ENCODE assay signal across 8 mouse cellular contexts in the genomic region with DNA sequence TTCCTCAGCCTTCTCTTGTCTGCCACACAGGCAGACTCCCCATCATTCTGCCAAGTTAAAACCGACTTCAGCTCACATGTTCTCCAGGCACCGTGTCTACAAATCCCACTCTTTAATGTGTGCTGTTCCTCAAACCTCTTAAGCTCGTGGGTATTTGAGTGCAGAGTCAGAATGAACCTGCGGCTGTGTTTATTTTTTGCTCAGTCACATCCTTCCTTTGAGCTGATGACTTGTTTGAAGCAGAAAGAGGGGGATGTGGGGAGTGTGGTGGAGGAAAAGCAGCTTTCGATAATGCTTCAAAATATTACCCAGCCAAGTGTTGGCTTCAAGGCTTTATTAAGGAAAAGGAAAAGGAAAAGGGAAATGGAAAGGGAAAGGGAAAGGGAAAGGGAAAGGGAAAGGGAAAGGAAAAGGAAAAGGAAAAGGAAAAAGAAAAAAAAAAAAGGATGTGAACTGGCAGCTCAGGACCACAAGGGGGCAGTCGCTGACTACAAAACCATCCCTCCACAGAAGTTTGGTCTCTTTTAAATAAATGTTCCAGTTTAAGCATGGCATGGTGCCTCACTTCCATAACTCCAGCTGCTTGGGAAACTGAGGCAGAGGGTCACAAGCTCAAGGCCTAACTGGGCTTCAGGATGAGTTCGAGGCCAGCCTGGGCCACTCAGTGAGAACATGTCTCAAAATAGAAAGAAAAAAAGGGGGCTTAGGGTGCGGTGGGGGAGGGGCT.
DNase-seq lines count a peak whose midpoint lies in the region; ATAC-seq lines count a peak whose summit lies in the region.

No protein-coding gene starts in this region.

- no peak overlapping the region for H3K27ac ChIP-seq in forebrain, embryonic 11.5 days (ENCODE audit: low read depth, low read length)
- no peak overlapping the region for H3K27ac ChIP-seq in forebrain, embryonic 16.5 days (ENCODE audit: low read length)
- no peak overlapping the region for H3K27ac ChIP-seq in neural tube, embryonic 15.5 days (replicated peaks)
- no peak overlapping the region for H3K27ac ChIP-seq in embryonic facial prominence, embryonic 10.5 days (replicated peaks)

- no peak overlapping the region for H3K4me3 ChIP-seq in forebrain, embryonic 11.5 days (ENCODE audit: low read depth, low read length)
- H3K4me3 ChIP-seq in forebrain, embryonic 16.5 days (replicated peaks; ENCODE audit: low read length), result no peak overlapping the region
- H3K4me3 ChIP-seq in neural tube, embryonic 15.5 days (replicated peaks), result no peak overlapping the region
- no peak overlapping the region for H3K4me3 ChIP-seq in embryonic facial prominence, embryonic 10.5 days

- ATAC-seq in forebrain, embryonic 11.5 days (replicated peaks; ENCODE audit: low FRiP score), result no peak
- ATAC-seq in forebrain, embryonic 16.5 days, result no peak
- ATAC-seq in neural tube, embryonic 15.5 days (ENCODE audit: low FRiP score), result no peak
- peak; percentile 49; the same call in 1 of the 2 replicates for ATAC-seq in megakaryocyte progenitor cell, adult 5-6 weeks (replicated peaks; ENCODE audit: poor library complexity)
- no peak for ATAC-seq in cerebellum, adult (ENCODE audit: insufficient number of reproducible peaks, low FRiP score, low TSS enrichment)

- no peaks in the 10 kb centered on the region for H3K36me3 ChIP-seq in forebrain, embryonic 11.5 days (ENCODE audit: control insufficient read depth, insufficient read depth, low read length)
- no peaks in the 10 kb centered on the region for H3K36me3 ChIP-seq in forebrain, embryonic 16.5 days (ENCODE audit: control insufficient read depth, insufficient read depth)
- no peaks in the 10 kb centered on the region for H3K36me3 ChIP-seq in neural tube, embryonic 15.5 days
- H3K36me3 ChIP-seq in embryonic facial prominence, embryonic 10.5 days (replicated peaks), result no peaks in the 10 kb centered on the region

- no peak overlapping the region for H3K9ac ChIP-seq in forebrain, embryonic 11.5 days (ENCODE audit: low read length)
- H3K9ac ChIP-seq in forebrain, embryonic 16.5 days (replicated peaks; ENCODE audit: low read depth, low read length), result no peak overlapping the region
- H3K9ac ChIP-seq in neural tube, embryonic 15.5 days (replicated peaks), result no peak overlapping the region

- DNase-seq in forebrain, embryonic 11.5 days (ENCODE audit: low spot score), result peak; percentile 61
- peak; percentile 33 for DNase-seq in neural tube, embryonic 10.5 days (ENCODE audit: extremely low spot score, low spot score)
- peak; percentile 41 for DNase-seq in embryonic facial prominence, embryonic 10.5 days (ENCODE audit: low spot score)
- no peak for DNase-seq in ovary, postnatal 10 days (ENCODE audit: low spot score)

- 61% methylated on average over 8 of the region's 8 CpGs for WGBS in forebrain, embryonic 11.5 days
- 53% methylated on average over 8 of the region's 8 CpGs for whole genome bisulfite sequencing in forebrain, embryonic 16.5 days
- 54% methylated on average over 8 of the region's 8 CpGs for WGBS in neural tube, embryonic 15.5 days
- WGBS in embryonic facial prominence, embryonic 10.5 days, result 52% methylated on average over 8 of the region's 8 CpGs

- H3K4me2 ChIP-seq in forebrain, embryonic 11.5 days (ENCODE audit: low read depth, low read length, severe bottlenecking), result no peak overlapping the region
- H3K4me2 ChIP-seq in forebrain, embryonic 16.5 days (ENCODE audit: low read length), result no peak overlapping the region
- no peak overlapping the region for H3K4me2 ChIP-seq in neural tube, embryonic 15.5 days

- H3K9me3 ChIP-seq in forebrain, embryonic 11.5 days (ENCODE audit: control insufficient read depth, low read length), result no peaks in the 10 kb centered on the region
- H3K9me3 ChIP-seq in forebrain, embryonic 16.5 days (ENCODE audit: control insufficient read depth, low read length), result no peaks in the 10 kb centered on the region
- H3K9me3 ChIP-seq in neural tube, embryonic 15.5 days (replicated peaks), result no peaks in the 10 kb centered on the region
- no peaks in the 10 kb centered on the region for H3K9me3 ChIP-seq in embryonic facial prominence, embryonic 10.5 days

- H3K4me1 ChIP-seq in forebrain, embryonic 11.5 days (replicated peaks; ENCODE audit: control insufficient read depth, insufficient read depth, low read length), result no peaks in the 10 kb centered on the region
- no peaks in the 10 kb centered on the region for H3K4me1 ChIP-seq in forebrain, embryonic 16.5 days (replicated peaks; ENCODE audit: control insufficient read depth, insufficient read depth, low read length)
- H3K4me1 ChIP-seq in neural tube, embryonic 15.5 days, result no peaks in the 10 kb centered on the region
- 0 out of 2 replicates have a peak, but pooled peaks cover 2% of the 10 kb centered on the region for H3K4me1 ChIP-seq in embryonic facial prominence, embryonic 10.5 days

- H3K27me3 ChIP-seq in forebrain, embryonic 11.5 days (ENCODE audit: control insufficient read depth, insufficient read depth, low read length), result no peaks in the 10 kb centered on the region
- H3K27me3 ChIP-seq in forebrain, embryonic 16.5 days (replicated peaks; ENCODE audit: control insufficient read depth, insufficient read depth, low read length), result peaks cover 5% of the 10 kb centered on the region
- H3K27me3 ChIP-seq in neural tube, embryonic 15.5 days (replicated peaks), result peaks cover 6% of the 10 kb centered on the region; the same call in 1 of the 2 replicates
- H3K27me3 ChIP-seq in embryonic facial prominence, embryonic 10.5 days (replicated peaks; ENCODE audit: low read depth, poor library complexity, severe bottlenecking), result 0 out of 2 replicates have a peak, but pooled peaks cover 5% of the 10 kb centered on the region
